Mouse (Mus musculus) sigmoid colon, adult 10 weeks (tissue): ENCODE results near the gene Dennd6b. TPM values are rescaled to one million over a fixed set of nuclear protein-coding genes. Genes with fewer than 3 reads are reported as not detected.

Experiments used
- polyA plus RNA-seq: library from polyadenylated mRNA; stranded (reverse); fragments of 350-450 nt; fragmentation: Illumina TruSeq; extraction: RNeasy Lipid Tissue Mini Kit (QIAGEN cat#74804); gene quantifications from one replicate; pipeline ENCODE4 v1.2.3, GENCODE M21; 2014; ENCODE audit warnings: low read depth, low replicate concordance

Gene Dennd6b
- 0.66 TPM for polyA plus RNA-seq

GRCm38 (mm10) chr15:89196313-89196706 lies at the start of gene Dennd6b:
Gene Dennd6b, minus strand, starts transcription at chr15:89196496.

DNA sequence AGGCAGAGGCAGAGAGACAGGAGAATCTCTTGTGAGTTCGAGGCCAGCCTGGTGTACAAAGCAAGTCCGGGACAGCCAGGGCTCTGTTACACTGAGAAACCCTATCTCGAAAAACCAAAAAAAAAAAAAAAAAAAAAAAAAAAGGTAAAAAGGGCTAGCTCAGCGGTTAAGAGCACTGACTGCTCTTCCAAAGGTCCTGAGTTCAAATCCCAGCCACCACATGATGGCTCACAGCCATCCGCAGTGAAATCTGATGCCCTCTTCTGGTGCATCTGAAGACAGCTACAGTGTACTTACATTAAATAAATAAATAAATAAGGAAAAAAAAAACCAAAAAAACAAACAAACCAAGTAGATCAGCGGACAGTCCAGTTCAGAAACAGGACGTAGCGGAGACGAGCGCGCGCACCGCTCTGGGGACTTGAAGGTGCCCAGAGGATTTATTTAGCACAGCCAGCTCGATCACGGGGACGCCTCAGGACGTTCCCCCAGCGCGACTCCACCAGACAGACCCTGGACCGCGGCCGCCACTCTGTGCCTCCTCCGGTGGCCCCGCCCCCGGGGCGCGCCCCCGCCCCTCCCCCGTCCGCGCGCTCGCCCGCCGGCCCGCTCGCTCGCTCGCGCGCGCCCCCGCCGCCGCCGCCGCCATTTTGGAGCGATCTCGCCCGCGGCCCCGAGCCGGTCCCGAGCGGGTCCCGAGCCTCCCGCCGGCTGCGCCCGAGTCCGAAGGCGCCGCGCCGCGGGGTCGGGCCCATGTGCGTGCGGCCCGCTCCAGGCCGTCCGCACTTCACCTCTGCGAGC lies 14.8 kb upstream of the Dennd6b start, which contains the start of gene Ppp6r2:
Gene Ppp6r2, plus strand, starts transcription at position 639 of the 801 bp plus-strand sequence.

GRCm38 (mm10) chr15:89180571-89181229 lies 15.6 kb downstream of the Dennd6b start, which contains the start of gene Plxnb2:
Gene Plxnb2, minus strand, starts transcription at chr15:89180788.

DNA sequence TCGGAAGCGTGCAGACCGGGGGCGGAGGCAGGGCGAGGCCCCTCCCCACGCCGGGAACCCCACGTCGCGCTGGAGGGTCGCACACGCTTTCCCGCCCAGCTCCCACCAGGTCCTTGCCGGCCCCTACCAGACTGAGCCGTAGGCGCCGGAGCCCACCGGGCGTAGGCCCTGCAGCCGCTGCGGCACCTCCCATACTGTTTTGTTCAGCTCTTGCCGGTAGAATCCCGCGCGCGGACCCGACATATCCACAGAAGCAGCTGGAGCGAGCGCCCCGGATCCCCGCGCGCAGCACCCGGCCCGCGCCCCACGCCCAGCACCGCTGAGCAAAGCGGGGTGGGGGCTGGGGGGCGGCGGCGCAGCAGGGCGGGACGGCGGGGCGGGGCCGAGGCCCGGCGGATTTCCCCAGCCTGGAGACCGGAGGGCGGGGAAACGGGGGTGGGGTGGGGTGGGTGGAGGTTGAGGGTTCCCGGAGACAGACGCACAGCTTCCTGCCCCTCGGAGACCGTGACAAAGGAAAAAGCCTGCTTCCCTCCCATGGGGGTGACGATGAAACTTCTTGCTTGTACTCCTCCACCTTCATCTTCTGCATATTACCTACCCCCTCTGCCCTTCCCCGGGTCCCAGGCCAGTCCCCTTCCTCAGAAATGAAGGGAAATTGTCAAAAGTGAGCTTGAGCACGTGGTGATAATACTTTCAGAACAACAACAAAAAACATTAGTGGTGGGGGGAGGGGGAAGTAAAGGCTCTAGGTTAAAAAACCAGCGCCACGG lies 46.8 kb downstream of the Dennd6b start, which contains the start of gene Mapk11:
Gene Mapk11, minus strand, starts transcription at position 358 of the 770 bp plus-strand sequence.

DNA sequence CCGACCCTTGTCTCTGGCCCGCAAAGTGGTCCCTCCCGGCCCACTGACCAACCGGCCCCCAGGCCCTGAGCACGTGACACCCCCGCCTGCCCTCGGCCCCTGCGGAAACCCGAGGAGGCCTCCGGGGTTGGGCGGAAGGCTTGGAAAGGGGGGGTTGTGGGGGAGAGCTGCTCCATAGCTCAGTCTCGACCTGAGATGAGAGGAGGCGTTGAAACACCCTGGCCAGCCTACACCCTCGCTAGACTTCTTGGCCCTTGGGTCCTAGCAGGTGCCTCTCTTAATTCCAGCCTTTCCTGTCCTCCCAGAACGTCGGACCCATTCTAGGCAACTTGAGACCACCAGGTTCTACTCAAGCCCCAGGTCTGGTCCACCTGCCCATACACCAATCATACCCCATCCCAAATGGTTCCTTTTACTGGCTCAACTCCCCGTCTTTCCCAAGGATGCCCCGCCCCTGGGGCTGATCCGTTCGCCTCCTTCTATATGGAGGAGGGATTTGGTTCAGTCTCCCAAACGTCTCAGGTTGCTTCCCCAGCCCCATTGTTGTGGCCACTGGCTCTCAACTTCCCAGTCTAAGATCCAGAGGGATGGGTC lies 55.5 kb downstream of the Dennd6b start, which contains the start of gene Mapk12:
Gene Mapk12, minus strand, starts transcription at position 45 of the 594 bp plus-strand sequence.

Other genes with a start within 250 kb of the Dennd6b start
- not detected for gene Ttll8, start 242.1 kb downstream of the Dennd6b start, polyA plus RNA-seq
- not detected for gene Mlc1, start 217.5 kb downstream of the Dennd6b start, polyA plus RNA-seq
- not detected for gene Mov10l1, start 213.6 kb downstream of the Dennd6b start, polyA plus RNA-seq
- gene Panx2, start 136.8 kb downstream of the Dennd6b start, polyA plus RNA-seq = not detected
- 4.7 TPM for gene Trabd, start 121.4 kb downstream of the Dennd6b start, polyA plus RNA-seq
- gene Selenoo, start 107.4 kb downstream of the Dennd6b start, polyA plus RNA-seq = 6.4 TPM
- 1.4 TPM for gene Tubgcp6, start 73.4 kb downstream of the Dennd6b start, polyA plus RNA-seq
- 0.63 TPM for gene Hdac10, start 67.8 kb downstream of the Dennd6b start, polyA plus RNA-seq
- 1.2 TPM for gene Mapk12, start 55.8 kb downstream of the Dennd6b start, polyA plus RNA-seq
- gene Mapk11, start 46.9 kb downstream of the Dennd6b start, polyA plus RNA-seq = 0.41 TPM
- 8.3 TPM for gene Plxnb2, start 15.7 kb downstream of the Dennd6b start, polyA plus RNA-seq
- 12.7 TPM for gene Ppp6r2, start 15.1 kb upstream of the Dennd6b start, polyA plus RNA-seq
- 4.3 TPM for gene Sbf1, start 118.8 kb upstream of the Dennd6b start, polyA plus RNA-seq
- not detected for gene Adm2, start 126.2 kb upstream of the Dennd6b start, polyA plus RNA-seq
- not detected for gene Miox, start 137.9 kb upstream of the Dennd6b start, polyA plus RNA-seq
- gene Lmf2, start 159.2 kb upstream of the Dennd6b start, polyA plus RNA-seq = 5.0 TPM
- gene Ncaph2, start 159.2 kb upstream of the Dennd6b start, polyA plus RNA-seq = 11.4 TPM
- 0.54 TPM for gene Sco2, start 177.3 kb upstream of the Dennd6b start, polyA plus RNA-seq
- not detected for gene Tymp, start 180.5 kb upstream of the Dennd6b start, polyA plus RNA-seq
- not detected for gene Odf3b, start 182.8 kb upstream of the Dennd6b start, polyA plus RNA-seq
- not detected for gene Klhdc7b, start 188.4 kb upstream of the Dennd6b start, polyA plus RNA-seq
- not detected for gene Syce3, start 214.0 kb upstream of the Dennd6b start, polyA plus RNA-seq
- gene Cpt1b, start 229.4 kb upstream of the Dennd6b start, polyA plus RNA-seq = not detected
- 3.1 TPM for gene C730034F03Rik, start 233.1 kb upstream of the Dennd6b start, polyA plus RNA-seq
- 0.19 TPM for gene Gm44502, start 233.2 kb upstream of the Dennd6b start, polyA plus RNA-seq
- 107 TPM for gene Chkb, start 233.4 kb upstream of the Dennd6b start, polyA plus RNA-seq